In the genomic region with DNA sequence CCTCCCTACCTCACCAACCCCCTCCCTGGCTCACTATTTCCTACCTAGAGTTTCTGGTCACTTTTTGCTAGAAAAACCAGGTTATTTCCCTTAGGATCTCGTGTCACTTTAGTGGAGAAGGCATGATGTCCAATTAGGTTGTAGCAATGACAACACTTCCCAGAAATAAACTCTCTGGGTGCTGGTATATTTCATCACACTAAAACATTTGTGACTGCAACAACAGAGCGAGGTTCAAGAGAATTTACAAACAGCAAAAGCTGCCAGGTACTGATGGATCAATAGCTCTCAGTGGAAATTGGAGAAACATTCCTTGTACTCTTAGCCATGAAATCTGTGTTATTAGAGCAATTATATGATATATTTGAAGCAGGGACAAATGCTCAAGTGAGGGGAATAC, we compare ENCODE assay signal across 29 mouse cellular contexts.
"Had no signal": no experiment of that assay in that cellular context is flagged by ENCODE, and none has a peak within 500 bp of the region (broad histone marks: within the 10 kb centered on the region; RNA-seq: fewer than 3 reads in every experiment).

No protein-coding gene starts in this region.

- ATAC-seq: forebrain, embryonic 13.5 days; forebrain, embryonic 14.5 days; forebrain, embryonic 15.5 days; forebrain, embryonic 16.5 days; forebrain, postnatal 0 days had no signal

- H3K27me3 ChIP-seq: embryonic facial prominence, embryonic 12.5 days; embryonic facial prominence, embryonic 13.5 days; embryonic facial prominence, embryonic 15.5 days; forebrain, embryonic 12.5 days; forebrain, embryonic 13.5 days; forebrain, embryonic 15.5 days had no signal

- H3K4me1 ChIP-seq: embryonic facial prominence, embryonic 10.5 days; embryonic facial prominence, embryonic 12.5 days; embryonic facial prominence, embryonic 13.5 days; embryonic facial prominence, embryonic 15.5 days; forebrain, embryonic 10.5 days; forebrain, embryonic 12.5 days; forebrain, embryonic 13.5 days; forebrain, embryonic 15.5 days had no signal

- DNase-seq: cerebellum, adult 2 months; cerebellum, adult 8-10 months; cerebellum, adult 9-10 months; cerebellum, adult 9-11 months; cerebellum, postnatal 10 days; cerebellum, postnatal 14 days; cerebellum, postnatal 25 days; cerebellum, postnatal 36 days; embryo, embryonic 11 days; forebrain, postnatal 0 days; gastrocnemius, adult 2 months; gastrocnemius, postnatal 10 days; gastrocnemius, postnatal 14 days; gastrocnemius, postnatal 25 days; gastrocnemius, postnatal 36 days; heart, adult 11 months; heart, adult 18-20 months; heart, adult 2 months had no signal

- H3K27ac ChIP-seq: embryonic facial prominence, embryonic 10.5 days; embryonic facial prominence, embryonic 12.5 days; embryonic facial prominence, embryonic 13.5 days; embryonic facial prominence, embryonic 15.5 days; forebrain, embryonic 10.5 days; forebrain, embryonic 12.5 days; forebrain, embryonic 13.5 days; forebrain, embryonic 15.5 days; gastrocnemius, adult 2 months; heart, adult 2 months had no signal

- H3K4me2 ChIP-seq: embryonic facial prominence, embryonic 12.5 days; embryonic facial prominence, embryonic 13.5 days; embryonic facial prominence, embryonic 15.5 days; forebrain, embryonic 12.5 days; forebrain, embryonic 13.5 days; forebrain, embryonic 15.5 days had no signal

- H3K36me3 ChIP-seq: embryonic facial prominence, embryonic 10.5 days; embryonic facial prominence, embryonic 12.5 days; embryonic facial prominence, embryonic 13.5 days; embryonic facial prominence, embryonic 15.5 days; forebrain, embryonic 10.5 days; forebrain, embryonic 12.5 days; forebrain, embryonic 15.5 days had no signal

- H3K9me3 ChIP-seq: embryonic facial prominence, embryonic 10.5 days; embryonic facial prominence, embryonic 12.5 days; embryonic facial prominence, embryonic 13.5 days; embryonic facial prominence, embryonic 15.5 days; forebrain, embryonic 10.5 days; forebrain, embryonic 12.5 days; forebrain, embryonic 13.5 days; forebrain, embryonic 15.5 days had no signal

- H3K4me3 ChIP-seq: embryonic facial prominence, embryonic 10.5 days; embryonic facial prominence, embryonic 12.5 days; embryonic facial prominence, embryonic 13.5 days; embryonic facial prominence, embryonic 15.5 days; erythroblast, embryonic 14.5 days; forebrain, embryonic 10.5 days; forebrain, embryonic 12.5 days; forebrain, embryonic 13.5 days; forebrain, embryonic 15.5 days; gastrocnemius, adult 2 months; heart, adult 2 months had no signal

- H3K9ac ChIP-seq: embryonic facial prominence, embryonic 12.5 days; embryonic facial prominence, embryonic 13.5 days; embryonic facial prominence, embryonic 15.5 days; forebrain, embryonic 12.5 days; forebrain, embryonic 13.5 days; forebrain, embryonic 15.5 days; forebrain, postnatal 0 days had no signal
